Mouse (Mus musculus) ES-E14 (cell line): ENCODE results near the gene Akap2. TPM values are rescaled to one million over a fixed set of nuclear protein-coding genes. Genes with fewer than 3 reads are reported as not detected.
A peak's percentile ranks its signal among the peaks of the same experiment; 100 is the strongest.

ENCODE experiments used
- DNase-seq: peaks from one replicate; pipeline ENCODE4 v3.0.0-alpha.2; 2013; ENCODE audit warnings: low read depth, low spot score
- H3K27ac ChIP-seq: 2 replicates; pipeline ENCODE4 v1.5.1; 2012; ENCODE audit warnings: low read depth, mild to moderate bottlenecking, low read length, moderate library complexity, mixed read lengths; ENCODE audit not compliant: poor library complexity, insufficient read depth, severe bottlenecking
- H3K36me3 ChIP-seq: 2 replicates; pipeline ENCODE4 v1.6.1; 2012; ENCODE audit warnings: mild to moderate bottlenecking, low read length, moderate library complexity, mixed read lengths; ENCODE audit not compliant: control insufficient read depth, poor library complexity, insufficient read depth, severe bottlenecking
- H3K4me1 ChIP-seq, 2 experiments: fragments of 150-350 bp in 1 of 2; sonication (generic) in 1 of 2; 2 replicates each; pipeline ENCODE4 v1.6.1; 2012; ENCODE audit warnings: low read length in 2 of 2, mild to moderate bottlenecking in 1 of 2, mixed read lengths in 1 of 2; ENCODE audit not compliant: control insufficient read depth in 2 of 2, insufficient read depth in 2 of 2, poor library complexity in 1 of 2
- H3K4me3 ChIP-seq, 2 experiments: fragments of 150-350 bp in 1 of 2; sonication (generic) in 1 of 2; 2 replicates each; pipeline ENCODE4 v1.5.1; 2012; ENCODE audit warnings: low read length in 2 of 2, low read depth in 1 of 2, mild to moderate bottlenecking in 1 of 2, mixed read lengths in 1 of 2; ENCODE audit not compliant: insufficient read depth in 1 of 2, poor library complexity in 1 of 2, severe bottlenecking in 1 of 2
- H3K9ac ChIP-seq: 2 replicates; pipeline ENCODE4 v1.6.1; 2012; ENCODE audit warnings: low read depth, mild to moderate bottlenecking, low read length, mixed read lengths; ENCODE audit not compliant: poor library complexity, insufficient read depth, severe bottlenecking
- H3K9me3 ChIP-seq: fragments of 150-350 bp; sonication (generic); 2 replicates; pipeline ENCODE4 v1.6.1; 2012; ENCODE audit warnings: low read depth, mild to moderate bottlenecking, low read length; ENCODE audit not compliant: control insufficient read depth, insufficient read depth
- CHD2 ChIP-seq: IDR thresholded peaks from 2 replicates; pipeline ENCODE4 v1.6.1; 2014; ENCODE audit warnings: mild to moderate bottlenecking, low read depth, low read length, inconsistent platforms
- HCFC1 ChIP-seq: IDR thresholded peaks from 2 replicates; pipeline ENCODE4 v1.6.1; 2012; ENCODE audit warnings: low read length, inconsistent platforms, borderline replicate concordance; ENCODE audit not compliant: insufficient read depth
- MAFK ChIP-seq: IDR thresholded peaks from 2 replicates; pipeline ENCODE4 v1.6.1; 2014; ENCODE audit warnings: mild to moderate bottlenecking, low read depth, low read length, inconsistent platforms; ENCODE audit not compliant: insufficient read depth
- ZC3H11A ChIP-seq: IDR thresholded peaks from 2 replicates; pipeline ENCODE4 v1.6.1; 2012; ENCODE audit warnings: low read depth, mild to moderate bottlenecking, inconsistent platforms, low read length, borderline replicate concordance
- ZNF384 ChIP-seq: IDR thresholded peaks from 2 replicates; pipeline ENCODE4 v1.6.1; 2012; ENCODE audit warnings: low read depth, low read length, inconsistent platforms
- in situ Hi-C, 2 experiments: fragments of 600-800 bp; cut with MboI; formaldehyde crosslinking; loops; one replicate each; pipeline ENCODE4 v1.15.1; 2025; ENCODE audit warnings: low sequenced_read_pairs in 2 of 2, inconsistent platforms in 1 of 2; ENCODE audit not compliant: unreplicated experiment in 2 of 2
- total RNA-seq: library from RNA; depleted of rRNA; stranded (reverse); fragments of 300-350 nt; gene quantifications from 2 replicates; pipeline ENCODE4 v1.2.3, GENCODE M21; 2012; rRNA removed

Gene Akap2
- total RNA-seq = 29.0 and 35.7 TPM in 2 replicates

- DNase-seq = no peak
- no peak for TF ChIP-seq MAFK
- TF ChIP-seq CHD2 = no peak
- TF ChIP-seq ZC3H11A = no peak
- TF ChIP-seq ZNF384 = no peak
- TF ChIP-seq HCFC1 = no peak
- in situ Hi-C loops = no loop called here
- peaks cover 0 to 4% of the 10 kb centered on the region in 2 experiments; a peak in 1 of 4 replicates for H3K4me1 ChIP-seq
- H3K9ac ChIP-seq = no peak within 1 kb of the TSS
- no peak within 1 kb of the TSS for H3K27ac ChIP-seq
- no peaks in the 10 kb centered on the region for H3K36me3 ChIP-seq
- no peak within 1 kb of the TSS for H3K4me3 ChIP-seq
- H3K9me3 ChIP-seq = no peaks in the 10 kb centered on the region
These were observed at the start of gene Akap2 for GRCm38 (mm10) chr4:57717354-57717753. Gene Akap2, plus strand, starts transcription at chr4:57717657.

DNA sequence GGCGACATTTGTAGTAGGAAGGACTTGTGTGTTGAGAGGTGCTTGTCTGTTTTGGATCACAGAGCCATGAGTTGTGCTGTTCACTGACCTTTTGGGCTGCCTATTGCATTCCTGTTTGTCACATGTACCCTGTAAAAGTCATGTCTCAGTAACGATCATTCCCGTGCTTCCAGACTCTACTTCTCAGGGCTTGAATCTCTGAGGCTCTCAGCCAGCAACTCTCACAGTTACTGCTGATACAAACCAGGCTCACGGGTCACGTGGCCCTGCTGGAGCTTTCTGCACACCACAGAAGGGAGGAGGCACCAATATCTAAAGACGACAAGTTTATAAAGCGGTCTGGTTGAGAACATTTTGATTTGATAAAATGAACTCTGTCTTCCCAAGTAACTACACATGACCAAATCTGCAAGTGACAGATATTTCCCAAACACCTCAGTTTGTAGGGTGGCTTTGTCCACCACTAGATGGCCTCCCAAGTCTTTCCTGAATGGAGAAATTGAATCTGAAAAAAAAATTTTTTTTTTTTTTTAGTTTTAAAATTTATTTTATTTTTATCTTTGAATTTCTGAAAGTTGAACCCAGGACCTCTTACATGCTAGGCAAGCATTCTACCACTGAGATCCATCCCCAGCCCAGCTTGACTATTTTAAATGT, 46.5 kb upstream of the Akap2 start:
- TF ChIP-seq ZNF384 (peak; percentile 67), ZC3H11A (no peak)
- H3K9ac ChIP-seq = no peak overlapping the region
- no peak overlapping the region for H3K27ac ChIP-seq
- H3K9me3 ChIP-seq = no peaks in the 10 kb centered on the region
- in situ Hi-C loops = loop anchor here in 1 of 2 experiments (25.0 kb wide), 2 partner anchors 216 to 416 kb away; no protein-coding TSS in a partner anchor
- H3K36me3 ChIP-seq = no peaks in the 10 kb centered on the region
- no peak overlapping the region for H3K4me3 ChIP-seq
- H3K4me1 ChIP-seq = peaks cover 0 to 5% of the 10 kb centered on the region in 2 experiments; a peak in 2 of 4 replicates
- DNase-seq = no peak

GRCm38 (mm10) chr4:57672541-57672940, 44.9 kb upstream of the Akap2 start:
- Histone ChIP-seq H3K9me3 (no peaks in the 10 kb centered on the region), H3K36me3 (no peaks in the 10 kb centered on the region), H3K4me1 (peaks cover 0 to 7% of the 10 kb centered on the region in 2 experiments; a peak in 2 of 4 replicates), H3K9ac (no peak overlapping the region), H3K27ac (no peak overlapping the region), H3K4me3 (no peak overlapping the region)
- no peak for TF ChIP-seq ZC3H11A
- TF ChIP-seq CHD2 = no peak
- TF ChIP-seq HCFC1 = no peak
- no peak for TF ChIP-seq ZNF384
- TF ChIP-seq MAFK = no peak
- DNase-seq = no peak
- in situ Hi-C loops = loop anchor here in 1 of 2 experiments (25.0 kb wide), 2 partner anchors 215 to 415 kb away; no protein-coding TSS in a partner anchor

GRCm38 (mm10) chr4:57672996-57673906, 44.2 kb upstream of the Akap2 start:
- no peak overlapping the region for H3K27ac ChIP-seq
- no peaks in the 10 kb centered on the region for H3K36me3 ChIP-seq
- H3K4me1 ChIP-seq = peaks cover 0 to 7% of the 10 kb centered on the region in 2 experiments; a peak in 3 of 4 replicates
- TF ChIP-seq MAFK = no peak
- peak; percentile 86 for TF ChIP-seq ZC3H11A
- H3K9me3 ChIP-seq = no peaks in the 10 kb centered on the region
- H3K4me3 ChIP-seq = peak overlapping the region; percentile 48 to 61
- H3K9ac ChIP-seq = peak overlapping the region; percentile 68; the same call in 1 of the 2 replicates
- in situ Hi-C loops = loop anchor here in 1 of 2 experiments (25.0 kb wide), 2 partner anchors 214 to 414 kb away; no protein-coding TSS in a partner anchor
- peak; percentile 89 for DNase-seq
